Mouse (Mus musculus) left cerebral cortex, adult 11 months (tissue): Measurements from ENCODE around the gene Idh3g.

ENCODE experiments used
- DNase-seq: peaks from one replicate; pipeline ENCODE4 v3.0.0; 2022; ENCODE audit warnings: low spot score

Gene Idh3g

DNA sequence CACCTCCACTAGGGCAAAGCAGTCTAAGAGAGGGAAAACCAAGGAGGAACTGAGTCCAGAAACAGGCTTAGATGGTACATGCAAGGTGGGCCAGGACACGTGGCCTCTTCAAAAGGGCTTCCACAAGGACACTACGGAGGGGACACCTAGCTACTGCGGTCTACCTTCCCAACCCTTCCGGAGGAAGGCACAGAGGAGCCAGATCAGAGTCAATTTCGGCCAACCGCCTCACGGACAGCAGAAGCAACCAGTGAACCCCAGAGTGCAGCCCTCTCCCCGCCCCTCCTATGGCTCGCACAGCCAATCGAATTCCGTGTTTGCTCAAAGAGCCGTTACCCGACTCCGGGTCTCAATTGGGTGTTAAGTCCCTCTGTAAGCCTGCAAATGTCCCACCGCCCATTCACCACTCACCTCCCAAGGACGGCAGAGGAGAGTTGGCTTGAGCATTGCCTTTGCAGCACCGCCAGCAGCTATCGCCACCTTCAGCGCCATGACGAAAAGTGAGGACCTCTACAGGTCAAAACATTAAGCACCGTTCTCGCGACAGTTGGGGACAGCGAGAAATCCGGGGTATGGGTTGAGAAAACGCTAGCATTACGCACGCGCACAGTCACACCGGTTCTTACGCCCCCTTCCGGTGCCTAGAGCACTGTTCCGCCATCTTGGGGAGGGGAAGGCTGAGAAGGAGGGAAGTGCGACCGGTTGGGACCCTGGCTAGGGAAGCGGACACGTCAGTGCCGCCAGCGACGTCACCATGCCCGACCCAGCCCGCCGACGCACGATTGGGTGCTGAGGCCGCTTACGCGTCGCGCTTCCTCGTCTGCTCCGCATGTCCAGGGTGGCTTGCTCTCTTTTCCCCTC, at the start of gene Idh3g, which contains the start of gene Ssr4:
Gene Idh3g, minus strand, starts transcription at position 534 of the 861 bp plus-strand sequence.
Gene Ssr4, plus strand, starts transcription at position 665 of the 861 bp plus-strand sequence.
- peak; percentile 90 for DNase-seq

DNA sequence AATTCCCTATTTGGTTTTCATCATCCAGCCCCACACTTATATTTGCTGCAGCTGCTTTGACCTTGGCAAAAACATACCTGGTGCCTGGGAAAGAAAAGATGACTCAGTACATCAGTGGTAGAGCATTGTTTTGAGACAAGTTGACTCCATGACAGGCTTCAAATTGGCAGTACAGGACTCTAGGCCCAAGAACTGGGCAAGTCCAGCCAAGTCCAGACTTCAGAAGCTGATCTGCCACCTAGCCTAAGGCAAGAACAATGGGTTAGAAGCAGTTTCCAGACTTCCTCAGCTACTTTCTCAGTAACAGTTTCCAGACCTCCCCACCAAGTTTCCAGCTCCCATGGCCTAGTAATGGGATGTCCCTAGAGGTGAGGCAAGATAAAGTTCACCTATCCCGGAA, 49.0 kb upstream of the Idh3g start:
- DNase-seq = no peak

DNA sequence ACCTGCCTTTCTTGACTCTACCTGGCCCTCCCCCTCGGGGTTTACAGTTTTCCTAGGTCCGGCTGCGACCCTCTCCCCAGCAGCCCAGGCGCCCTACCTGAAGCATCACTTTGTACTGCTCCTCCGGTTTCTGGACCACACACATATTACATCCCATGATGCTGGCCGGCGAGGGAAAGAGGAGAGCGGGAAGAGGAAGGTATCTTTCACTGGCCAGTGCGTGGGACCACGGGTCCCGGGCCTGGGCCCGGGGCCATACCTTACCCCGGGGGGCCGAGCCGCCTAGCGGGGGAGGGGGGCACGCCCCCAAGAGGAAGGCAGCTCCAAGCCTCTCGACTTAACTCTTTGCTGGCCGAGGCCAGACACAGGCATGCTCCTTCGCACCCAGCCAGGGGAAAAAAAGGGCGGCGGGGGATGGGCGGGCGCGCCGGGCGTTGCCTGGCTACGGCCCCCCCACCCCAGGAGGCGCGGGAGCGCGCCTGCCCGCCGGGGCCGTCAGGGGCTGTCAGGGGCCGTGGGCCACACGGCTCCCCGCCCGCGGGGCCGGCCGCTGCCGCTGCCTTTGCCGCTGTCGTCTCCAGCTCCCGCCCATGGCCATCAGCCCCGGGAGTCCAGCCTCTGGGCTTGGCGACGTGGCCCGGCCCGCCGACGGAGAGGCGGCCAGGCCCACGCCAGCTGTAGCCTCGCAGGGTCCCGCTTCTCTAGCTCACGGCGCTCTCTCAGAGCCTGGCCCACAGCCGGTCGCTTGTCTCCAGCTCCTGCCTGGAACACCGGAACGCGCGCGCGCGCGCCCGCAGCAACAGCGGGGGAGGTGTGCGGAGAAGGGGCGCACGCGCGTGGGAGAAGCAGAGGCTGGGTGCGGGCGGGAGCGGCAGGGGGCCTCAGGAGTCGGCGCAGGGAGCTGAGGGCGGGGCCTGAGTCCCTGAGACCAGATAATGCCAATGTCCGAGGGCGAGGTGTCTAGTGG, 37.8 kb upstream of the Idh3g start, which contains the start of gene Pdzd4:
Gene Pdzd4, minus strand, starts transcription at position 785 of the 967 bp plus-strand sequence.
- DNase-seq = peak; percentile 36

DNA sequence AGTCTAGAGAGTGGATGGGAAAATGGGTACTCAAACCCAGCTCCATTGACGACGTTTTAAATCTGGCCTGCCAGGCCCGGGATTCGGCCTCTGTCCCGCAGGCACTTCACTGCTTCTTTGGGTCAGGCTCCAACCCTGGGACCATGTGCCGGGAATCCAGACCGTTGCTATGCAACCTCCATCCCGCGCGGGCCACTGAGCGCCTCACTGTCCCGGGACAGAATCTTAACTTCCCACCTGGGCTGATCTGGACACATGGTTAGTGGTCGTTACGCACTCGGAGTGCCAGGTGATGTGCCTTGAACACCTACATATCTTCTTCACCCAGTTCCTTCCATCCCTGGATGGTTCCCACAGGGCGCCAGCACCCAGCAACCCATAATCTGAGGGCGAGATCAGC, 37.0 kb upstream of the Idh3g start:
- no peak for DNase-seq

DNA sequence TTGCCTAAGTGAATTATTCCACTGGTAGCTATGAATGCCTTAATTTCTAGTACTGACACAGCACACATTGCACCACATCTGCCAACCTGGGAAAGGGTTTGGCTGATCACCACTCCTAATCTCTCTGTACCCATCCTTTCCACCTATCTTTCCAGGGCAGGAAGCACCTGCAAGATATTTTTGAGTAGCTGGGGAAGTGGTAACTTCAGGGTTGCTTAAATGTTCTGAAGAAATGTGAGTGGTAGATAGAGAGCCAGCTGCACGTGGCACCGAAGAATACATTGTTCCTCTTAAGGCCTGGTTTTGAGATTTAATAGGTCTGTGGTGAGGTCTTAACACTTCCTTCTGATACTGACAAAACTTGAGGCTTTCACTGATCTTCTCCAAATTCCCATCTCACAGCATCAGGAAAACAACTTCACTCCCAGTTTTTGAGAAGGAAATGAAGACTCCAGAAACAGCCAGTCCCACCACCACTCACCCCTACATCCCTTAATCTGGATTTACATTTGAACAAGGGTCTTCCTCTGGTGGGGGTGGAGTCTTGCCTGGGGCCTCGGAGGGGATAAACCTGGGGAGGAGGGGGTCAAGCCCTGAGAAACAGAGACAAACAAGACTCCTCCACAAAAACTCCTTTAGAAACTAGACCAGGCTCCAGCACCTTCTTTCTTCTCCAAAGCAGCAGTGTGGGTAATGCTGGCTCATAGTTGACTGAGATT, 30.1 kb upstream of the Idh3g start:
- DNase-seq = no peak

GRCm38 (mm10) chrX:73815072-73815471, 28.4 kb upstream of the Idh3g start:
- DNase-seq = no peak

- DNase-seq = no peak
These were observed 19.1 kb upstream of the Idh3g start for GRCm38 (mm10) chrX:73805814-73806213.

DNA sequence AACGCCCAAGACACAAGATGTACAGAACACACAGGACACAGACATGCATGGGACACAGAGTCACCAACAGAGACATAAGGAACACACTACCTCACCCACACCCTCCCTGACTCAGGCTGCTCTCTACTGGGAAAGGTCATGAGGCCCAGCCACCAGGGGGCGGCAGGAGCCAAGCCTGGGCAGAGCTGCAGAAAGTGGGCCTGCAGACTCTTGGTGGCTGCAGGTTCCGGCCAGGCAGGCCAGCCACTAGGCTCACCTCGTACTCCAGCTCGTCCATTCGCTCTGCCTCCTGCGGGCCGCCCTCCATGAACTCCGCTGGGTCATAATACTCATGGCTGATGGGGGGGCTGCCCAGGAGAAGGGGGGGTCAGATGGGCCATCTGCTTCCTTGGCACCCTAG, 11.8 kb upstream of the Idh3g start:
- peak; percentile 47 for DNase-seq

GRCm38 (mm10) chrX:73797511-73797910, 10.8 kb upstream of the Idh3g start:
- no peak for DNase-seq

DNA sequence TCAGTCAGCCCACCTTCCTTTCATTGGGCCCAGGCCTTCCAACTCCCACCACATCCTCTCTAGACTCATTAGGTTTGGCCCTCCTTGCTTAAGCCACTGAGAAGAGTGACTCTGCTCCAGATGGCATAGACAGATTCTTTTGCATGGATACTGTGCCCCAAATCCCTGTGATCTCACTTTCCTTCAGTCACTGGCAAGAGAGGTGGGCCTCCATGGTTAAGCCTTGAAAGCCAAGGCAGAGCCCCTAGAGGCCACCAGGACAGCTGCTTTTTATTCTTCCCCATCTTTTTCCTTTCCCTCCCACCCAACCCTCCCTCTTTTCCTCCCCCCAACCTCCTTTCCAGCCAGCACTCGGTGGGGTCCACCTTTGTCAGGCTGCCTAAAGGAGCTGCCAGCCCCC, 6.8 kb upstream of the Idh3g start:
- DNase-seq = no peak

DNA sequence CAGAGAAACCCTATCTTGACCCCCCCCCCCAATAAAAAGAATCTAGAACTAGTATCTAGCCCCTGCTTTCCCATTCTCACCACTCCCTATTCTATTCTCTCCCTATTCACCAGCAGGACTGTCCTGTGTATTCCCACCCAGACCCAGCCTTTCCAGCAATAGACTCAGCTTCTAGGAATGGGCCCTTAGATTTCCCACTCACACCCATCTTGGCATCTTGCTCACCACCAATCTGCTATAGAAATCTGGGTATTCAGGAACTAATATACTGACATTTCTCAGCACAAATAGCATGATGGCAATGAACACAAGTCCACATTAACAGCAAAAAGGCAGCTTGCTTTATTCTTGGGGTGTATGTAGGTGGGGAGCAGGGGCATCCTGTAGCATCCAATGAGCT, 6.3 kb upstream of the Idh3g start:
- DNase-seq = no peak

DNA sequence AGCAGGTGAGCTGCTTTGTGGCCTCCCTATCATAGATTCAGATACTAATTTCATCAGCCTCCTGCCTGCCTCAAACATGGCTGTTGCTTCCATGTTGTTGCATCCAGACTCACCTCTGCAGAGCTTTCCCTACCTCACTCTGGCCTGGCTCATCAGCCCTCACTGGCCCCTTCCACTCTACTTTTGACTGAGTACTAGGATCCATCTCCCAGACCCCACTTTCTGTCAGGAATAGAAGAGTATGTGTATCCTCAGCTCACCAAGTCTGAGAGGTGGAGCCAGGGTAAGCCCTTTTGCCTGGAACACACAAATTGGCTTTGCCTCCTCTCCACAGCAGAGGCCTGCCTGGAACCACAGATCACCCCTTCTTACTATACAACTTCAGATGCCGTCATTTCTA, 1.8 kb upstream of the Idh3g start:
- no peak for DNase-seq

GRCm38 (mm10) chrX:73787225-73787558, 495 bp upstream of the Idh3g start:
- no peak for DNase-seq

DNA sequence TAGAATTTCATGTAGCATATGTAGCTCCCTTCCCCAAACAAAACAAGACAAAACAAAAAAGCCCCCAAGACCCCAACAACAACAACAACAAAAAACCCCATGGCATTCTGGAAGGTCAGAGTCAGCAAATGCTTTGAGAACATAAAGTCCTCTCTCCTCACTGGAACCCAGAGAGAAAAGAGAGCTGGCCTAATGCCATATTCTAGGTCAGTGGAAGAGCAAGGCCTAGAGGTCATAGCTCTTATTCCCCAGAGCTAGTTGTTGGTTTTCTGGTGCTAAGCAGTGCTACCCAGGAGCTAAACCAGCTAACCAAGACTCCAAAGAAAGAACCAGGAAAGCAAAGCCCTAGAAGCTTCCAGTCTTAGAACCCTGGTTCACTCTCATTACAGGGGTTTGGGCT, 1.0 kb downstream of the Idh3g start:
- DNase-seq = no peak

GRCm38 (mm10) chrX:73782227-73782626, 4.5 kb downstream of the Idh3g start:
- DNase-seq = no peak

GRCm38 (mm10) chrX:73774802-73775483, 11.8 kb downstream of the Idh3g start:
- DNase-seq = no peak

- DNase-seq = no peak
These were observed 12.4 kb downstream of the Idh3g start, which contains the start of gene Srpk3 for GRCm38 (mm10) chrX:73774168-73774760. Gene Srpk3 (plus strand): TSS chrX:73774405.

DNA sequence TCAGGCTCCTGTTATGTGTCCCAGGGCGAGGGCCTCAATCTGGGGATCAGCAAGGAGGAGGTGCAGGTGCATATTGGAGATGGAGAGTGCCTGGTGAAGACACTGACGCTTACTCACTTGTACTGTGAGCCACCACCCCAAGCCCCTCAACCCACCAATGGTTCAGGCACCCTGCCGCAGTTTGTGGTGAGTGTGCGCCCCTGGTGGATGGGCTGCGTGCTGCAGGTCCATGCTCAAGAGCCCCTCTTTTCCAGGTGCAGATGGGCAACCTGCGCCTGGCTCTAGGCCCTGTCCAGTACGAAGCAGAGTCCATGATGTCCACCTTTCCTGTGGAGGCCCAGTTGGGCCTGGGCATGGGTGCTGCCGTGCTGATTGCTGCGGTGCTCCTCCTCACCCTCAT, 19.4 kb downstream of the Idh3g start:
- no peak for DNase-seq

- DNase-seq = no peak
These were observed 21.4 kb downstream of the Idh3g start for GRCm38 (mm10) chrX:73765311-73765710.

GRCm38 (mm10) chrX:73758611-73759290, 27.9 kb downstream of the Idh3g start:
- no peak for DNase-seq
